Mouse (Mus musculus): Measurements from ENCODE around the gene Nr0b2. TPM values are rescaled to one million over a fixed set of nuclear protein-coding genes. Genes with fewer than 3 reads are reported as not detected.

Nr0b2 gene
- polyA plus RNA-seq, 1 experiment, result not detected

- TF ChIP-seq GATA1 (IDR thresholded peaks at IDR 0.05; ENCODE audit: low read length), result no peak
Measured at GRCm38 (mm10) chr4:133592570-133592969, 39.4 kb downstream of the Nr0b2 start.

- no peak for TF ChIP-seq GATA1 (IDR thresholded peaks at IDR 0.05; ENCODE audit: low read length)
Measured at GRCm38 (mm10) chr4:133595538-133595937, 42.4 kb downstream of the Nr0b2 start.

GRCm38 (mm10) chr4:133596084-133596483 is 42.9 kb downstream of the Nr0b2 start:
- TF ChIP-seq GATA1 (IDR thresholded peaks at IDR 0.05; ENCODE audit: low read length), result no peak

GRCm38 (mm10) chr4:133598616-133599015 is 45.4 kb downstream of the Nr0b2 start:
- TF ChIP-seq GATA1 (IDR thresholded peaks at IDR 0.05; ENCODE audit: low read length), result no peak

GRCm38 (mm10) chr4:133599116-133599515 is 45.9 kb downstream of the Nr0b2 start:
- TF ChIP-seq GATA1 (IDR thresholded peaks at IDR 0.05; ENCODE audit: low read length), result no peak

- no peak for TF ChIP-seq GATA1 (IDR thresholded peaks at IDR 0.05; ENCODE audit: low read length)
Measured at GRCm38 (mm10) chr4:133599571-133600073, 46.4 kb downstream of the Nr0b2 start.

GRCm38 (mm10) chr4:133600306-133600705 is 47.1 kb downstream of the Nr0b2 start:
- TF ChIP-seq GATA1 (IDR thresholded peaks at IDR 0.05; ENCODE audit: low read length), result no peak

GRCm38 (mm10) chr4:133601721-133602218 is 48.6 kb downstream of the Nr0b2 start, which contains the start of gene Sfn:
TSS of gene Sfn (minus strand) at chr4:133602168.
- TF ChIP-seq GATA1 (IDR thresholded peaks at IDR 0.05; ENCODE audit: low read length), result no peak

- TF ChIP-seq GATA1 (IDR thresholded peaks at IDR 0.05; ENCODE audit: low read length), result no peak
Measured at GRCm38 (mm10) chr4:133603056-133603455, 49.9 kb downstream of the Nr0b2 start.

GRCm38 (mm10) chr4:133604175-133604574 is 51.0 kb downstream of the Nr0b2 start:
- no peak for TF ChIP-seq GATA1 (IDR thresholded peaks at IDR 0.05; ENCODE audit: low read length)

GRCm38 (mm10) chr4:133604856-133605255 is 51.7 kb downstream of the Nr0b2 start:
- TF ChIP-seq GATA1 (IDR thresholded peaks at IDR 0.05; ENCODE audit: low read length), result no peak

- no peak for TF ChIP-seq GATA1 (IDR thresholded peaks at IDR 0.05; ENCODE audit: low read length)
Measured at GRCm38 (mm10) chr4:133605330-133605729, 52.2 kb downstream of the Nr0b2 start.

Other genes with a start within 250 kb of the Nr0b2 start
- 56.5 and 63.0 TPM in 2 replicates for gene Wdtc1, start 199.9 kb upstream of the Nr0b2 start, polyA plus RNA-seq (2012)
- gene Slc9a1, start 183.7 kb upstream of the Nr0b2 start, polyA plus RNA-seq (2012), result 56.6 and 70.6 TPM in 2 replicates
- gene Tent5b, start 73.2 kb upstream of the Nr0b2 start, polyA plus RNA-seq (2012), result 0.03 TPM in 1 of 2 replicates, not detected in the other
- gene Trnp1, start 54.8 kb upstream of the Nr0b2 start, polyA plus RNA-seq (2012), result not detected in 2 replicates
- not detected in 2 replicates for gene Kdf1, start 34.4 kb upstream of the Nr0b2 start, polyA plus RNA-seq (2012)
- 653 and 930 TPM in 2 replicates for gene Nudc, start 7.4 kb upstream of the Nr0b2 start, polyA plus RNA-seq (2012)
- gene Gpatch3, start 21.4 kb downstream of the Nr0b2 start, polyA plus RNA-seq (2012), result 12.4 and 13.5 TPM in 2 replicates
- 57.7 and 66.6 TPM in 2 replicates for gene Gpn2, start 31.0 kb downstream of the Nr0b2 start, polyA plus RNA-seq (2012)
- 2.4 and 2.5 TPM in 2 replicates for gene Sfn, start 48.8 kb downstream of the Nr0b2 start, polyA plus RNA-seq (2012)
- 16.8 and 17.2 TPM in 2 replicates for gene Zdhhc18, start 96.8 kb downstream of the Nr0b2 start, polyA plus RNA-seq (2012)
- 16.3 and 17.6 TPM in 2 replicates for gene Pigv, start 119.3 kb downstream of the Nr0b2 start, polyA plus RNA-seq (2012)
- 109 and 180 TPM in 2 replicates for gene Arid1a, start 203.4 kb downstream of the Nr0b2 start, polyA plus RNA-seq (2012)